Mouse (Mus musculus) naive thymus-derived CD4-positive, alpha-beta T cell, adult 5 months (primary cell): ENCODE measurements around the gene Gm10217. TPM values are rescaled to one million over a fixed set of nuclear protein-coding genes. Genes with fewer than 3 reads are reported as not detected.

Experiments used
- polyA plus RNA-seq: library from polyadenylated mRNA; unstranded; fragments of 100-300 nt; shearing (Covaris generic); gene quantifications from one replicate; pipeline ENCODE4 v1.2.1, GENCODE M21; 2017

The Gm10217 gene
- polyA plus RNA-seq: not detected

DNA sequence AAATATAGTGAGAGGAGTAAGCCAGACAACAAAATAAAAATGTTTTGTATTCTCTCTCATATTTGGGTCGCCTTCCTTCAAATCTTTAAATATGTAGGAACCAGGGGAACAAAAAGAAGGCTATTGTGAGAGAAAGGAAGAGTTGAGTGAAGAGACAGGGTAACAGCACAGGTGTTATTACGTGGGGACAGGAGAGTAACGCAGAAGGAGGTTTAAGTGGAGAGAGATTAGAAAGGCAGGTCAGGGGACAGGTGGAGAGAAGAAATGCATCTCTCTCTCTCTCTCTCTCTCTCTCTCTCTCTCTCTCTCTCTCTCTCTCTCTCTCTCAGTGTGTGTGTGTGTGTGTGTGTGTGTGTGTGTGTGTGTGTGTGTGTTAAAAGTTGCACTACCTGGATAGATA lies at the start of gene Gm10217:
Gene Gm10217, plus strand, starts transcription at position 301 of the 400 bp plus-strand sequence.

Other genes starting within 250 kb of the Gm10217 start
- not detected for gene Fam155a, start 93.1 kb upstream of the Gm10217 start, polyA plus RNA-seq
- gene Lig4, start 113.4 kb downstream of the Gm10217 start, polyA plus RNA-seq: 1.5 TPM
- 16.5 TPM for gene Abhd13, start 113.5 kb downstream of the Gm10217 start, polyA plus RNA-seq
- not detected for gene Tnfsf13b, start 142.2 kb downstream of the Gm10217 start, polyA plus RNA-seq